Mouse (Mus musculus) limb, embryonic 13.5 days (tissue): ENCODE measurements around the gene Cd3g. TPM values are rescaled to one million over a fixed set of nuclear protein-coding genes. Genes with fewer than 3 reads are reported as not detected.

Source experiments
- ATAC-seq: fragments of 200-750 bp; cut with Nextera tagmentation; 2 replicates; pipeline ENCODE4 v1.8.0; 2017; ENCODE audit warnings: low read depth, moderate number of reproducible peaks, moderate TSS enrichment; ENCODE audit not compliant: low FRiP score
- H3K27ac ChIP-seq: fragments of 300-500 bp; sonication (generic); 2 replicates; pipeline ENCODE4 v1.5.1; 2015; ENCODE audit warnings: inconsistent platforms, mild to moderate bottlenecking, moderate library complexity
- H3K27me3 ChIP-seq: fragments of 300-500 bp; sonication (generic); 2 replicates; pipeline ENCODE4 v1.6.1; 2015; ENCODE audit warnings: mild to moderate bottlenecking, inconsistent platforms
- H3K36me3 ChIP-seq: fragments of 300-500 bp; sonication (generic); 2 replicates; pipeline ENCODE4 v1.6.1; 2015; ENCODE audit warnings: inconsistent platforms, mild to moderate bottlenecking, moderate library complexity
- H3K4me1 ChIP-seq: fragments of 300-500 bp; sonication (generic); 2 replicates; pipeline ENCODE4 v1.6.1; 2015; ENCODE audit warnings: inconsistent platforms
- H3K4me2 ChIP-seq: fragments of 300-500 bp; sonication (generic); replicated peaks from 2 replicates; pipeline ENCODE4 v1.6.1; 2015; ENCODE audit warnings: inconsistent platforms, mild to moderate bottlenecking, moderate library complexity
- H3K4me3 ChIP-seq: fragments of 300-500 bp; sonication (generic); 2 replicates; pipeline ENCODE4 v1.5.1; 2015; ENCODE audit warnings: moderate library complexity, mild to moderate bottlenecking, inconsistent platforms
- H3K9ac ChIP-seq: fragments of 300-500 bp; sonication (generic); 2 replicates; pipeline ENCODE4 v1.6.1; 2015; ENCODE audit warnings: mild to moderate bottlenecking, inconsistent platforms
- H3K9me3 ChIP-seq: fragments of 300-500 bp; sonication (generic); 2 replicates; pipeline ENCODE4 v1.6.1; 2016; ENCODE audit warnings: inconsistent platforms
- WGBS: fragments of 180-500 bp; shearing (Covaris S2); methylation state at CpG from one replicate; pipeline ENCODE4 v1.1.7; 2015; 5-methylcytosine and 5-hydroxymethylcytosine counted together
- polyA plus RNA-seq: library from polyadenylated mRNA; unstranded; fragments of >200 nt; fragmentation: Nextera tagmentation; extraction: Ambion mirVana; gene quantifications from 2 replicates; pipeline ENCODE4 v1.2.1, GENCODE M21; 2015

Gene Cd3g
- polyA plus RNA-seq, result 0.50 and 0.61 TPM in 2 replicates

DNA sequence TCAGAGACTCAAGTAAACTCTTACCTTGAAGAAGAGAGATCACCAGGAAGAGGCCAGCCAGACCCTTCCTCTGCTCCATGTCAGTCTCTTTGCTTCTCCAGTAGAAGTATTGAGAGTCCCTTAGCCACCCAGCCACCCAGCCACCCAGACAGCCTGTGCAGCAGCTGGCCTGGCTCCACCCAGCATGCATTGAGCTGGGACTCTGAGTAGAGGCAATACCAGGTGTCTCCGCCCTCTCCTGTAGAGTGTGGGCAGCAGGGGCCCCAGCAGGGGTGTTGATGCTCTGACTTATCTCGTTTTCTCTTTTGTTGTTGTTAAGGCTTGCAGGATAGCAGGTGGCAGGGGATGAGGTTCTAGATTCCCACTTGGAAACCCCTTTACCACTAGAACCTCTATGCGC is at the start of gene Cd3g:
Cd3g (minus strand) TSS at position 190 of the 400 bp plus-strand sequence.
- no peak within 1 kb of the TSS for H3K4me3 ChIP-seq
- no peak within 1 kb of the TSS for H3K9ac ChIP-seq
- H3K4me2 ChIP-seq, result no peak within 1 kb of the TSS
- no peaks in the 10 kb centered on the region for H3K4me1 ChIP-seq
- ATAC-seq, result no peak
- H3K27ac ChIP-seq, result no peak within 1 kb of the TSS
- H3K36me3 ChIP-seq, result no peaks in the 10 kb centered on the region
- peaks cover 14% of the 10 kb centered on the region for H3K27me3 ChIP-seq
- H3K9me3 ChIP-seq, result no peaks in the 10 kb centered on the region
- 70% methylated on average over 3 of the region's 3 CpGs for WGBS

DNA sequence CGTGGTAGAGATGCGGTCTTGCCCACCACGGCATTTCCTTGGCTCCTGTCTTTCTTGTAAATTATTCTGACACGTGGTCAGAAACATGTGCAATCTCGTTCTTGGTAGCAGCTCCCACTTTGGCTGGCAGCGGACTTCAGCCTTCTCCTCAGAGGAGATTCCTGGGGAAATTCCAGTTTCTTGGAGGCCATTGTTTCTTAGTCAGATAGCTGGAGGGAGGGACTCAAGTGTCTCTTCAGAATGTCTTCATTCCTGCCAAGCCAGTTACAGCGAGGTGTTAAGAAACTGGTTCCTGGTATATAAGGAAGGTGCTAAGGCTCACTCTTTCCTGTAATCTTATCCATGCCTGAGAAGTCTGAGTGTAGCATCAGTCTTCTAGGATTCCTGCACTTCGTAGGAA is 47.1 kb upstream of the Cd3g start:
- WGBS, result 71% methylated on average over 8 of the region's 8 CpGs

GRCm38 (mm10) chr9:45024187-45024586 is 44.0 kb upstream of the Cd3g start:
- 75% methylated on average over 2 of the region's 2 CpGs for WGBS
- Histone ChIP-seq H3K9me3 (no peaks in the 10 kb centered on the region), H3K27me3 (no peaks in the 10 kb centered on the region; the same call in none of the 2 replicates), H3K4me2 (no peak overlapping the region), H3K4me1 (no peaks in the 10 kb centered on the region), H3K4me3 (no peak overlapping the region), H3K27ac (no peak overlapping the region), H3K9ac (no peak overlapping the region), H3K36me3 (no peaks in the 10 kb centered on the region)
- ATAC-seq, result no peak

More for the DNA sequence above, 47.1 kb upstream of the Cd3g start:
- Histone ChIP-seq H3K4me2 (no peak overlapping the region), H3K27ac (no peak overlapping the region), H3K9ac (no peak overlapping the region), H3K36me3 (no peaks in the 10 kb centered on the region), H3K4me3 (no peak overlapping the region), H3K9me3 (no peaks in the 10 kb centered on the region), H3K27me3 (peaks cover 4% of the 10 kb centered on the region), H3K4me1 (no peaks in the 10 kb centered on the region)
- no peak for ATAC-seq

GRCm38 (mm10) chr9:45023638-45024037 is 43.4 kb upstream of the Cd3g start:
- Histone ChIP-seq H3K9ac (no peak overlapping the region), H3K27me3 (no peaks in the 10 kb centered on the region; the same call in 1 of the 2 replicates), H3K27ac (no peak overlapping the region), H3K36me3 (no peaks in the 10 kb centered on the region), H3K4me3 (no peak overlapping the region), H3K4me1 (no peaks in the 10 kb centered on the region), H3K9me3 (no peaks in the 10 kb centered on the region), H3K4me2 (no peak overlapping the region)
- no peak for ATAC-seq
- 61% methylated on average over 3 of the region's 3 CpGs for WGBS

DNA sequence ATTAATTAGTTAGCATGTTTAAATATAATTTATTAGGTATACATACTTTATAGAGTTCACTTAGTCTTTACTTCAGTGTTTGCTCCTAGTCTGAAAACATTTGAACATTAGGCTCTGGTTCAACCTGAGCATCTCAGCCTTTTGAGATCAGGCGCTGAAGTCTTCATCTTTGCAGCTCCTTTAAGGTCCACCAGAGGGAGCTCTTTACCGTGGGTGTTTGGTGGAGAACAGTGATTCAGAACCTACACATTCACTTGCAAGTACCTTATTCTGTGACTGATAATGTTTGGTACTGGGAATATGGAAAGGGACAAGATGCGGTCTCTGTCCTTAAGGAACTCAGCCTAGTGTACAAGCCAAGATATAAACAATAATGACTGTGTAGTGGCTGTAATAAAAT is 42.6 kb upstream of the Cd3g start:
- no peak for ATAC-seq
- 14% methylated on average over 3 of the region's 3 CpGs for WGBS
- H3K36me3 ChIP-seq, result no peaks in the 10 kb centered on the region
- no peak overlapping the region for H3K4me3 ChIP-seq
- H3K4me2 ChIP-seq, result no peak overlapping the region
- no peak overlapping the region for H3K27ac ChIP-seq
- no peak overlapping the region for H3K9ac ChIP-seq
- no peaks in the 10 kb centered on the region for H3K27me3 ChIP-seq
- H3K9me3 ChIP-seq, result no peaks in the 10 kb centered on the region
- H3K4me1 ChIP-seq, result no peaks in the 10 kb centered on the region

GRCm38 (mm10) chr9:45018031-45018430 is 37.8 kb upstream of the Cd3g start:
- no peak overlapping the region for H3K27ac ChIP-seq
- no peak overlapping the region for H3K4me3 ChIP-seq
- no peaks in the 10 kb centered on the region for H3K4me1 ChIP-seq
- H3K36me3 ChIP-seq, result no peaks in the 10 kb centered on the region
- no peaks in the 10 kb centered on the region for H3K27me3 ChIP-seq
- ATAC-seq, result no peak
- H3K4me2 ChIP-seq, result no peak overlapping the region
- 69% methylated on average over 11 of the region's 11 CpGs for WGBS
- no peak overlapping the region for H3K9ac ChIP-seq
- no peaks in the 10 kb centered on the region for H3K9me3 ChIP-seq

DNA sequence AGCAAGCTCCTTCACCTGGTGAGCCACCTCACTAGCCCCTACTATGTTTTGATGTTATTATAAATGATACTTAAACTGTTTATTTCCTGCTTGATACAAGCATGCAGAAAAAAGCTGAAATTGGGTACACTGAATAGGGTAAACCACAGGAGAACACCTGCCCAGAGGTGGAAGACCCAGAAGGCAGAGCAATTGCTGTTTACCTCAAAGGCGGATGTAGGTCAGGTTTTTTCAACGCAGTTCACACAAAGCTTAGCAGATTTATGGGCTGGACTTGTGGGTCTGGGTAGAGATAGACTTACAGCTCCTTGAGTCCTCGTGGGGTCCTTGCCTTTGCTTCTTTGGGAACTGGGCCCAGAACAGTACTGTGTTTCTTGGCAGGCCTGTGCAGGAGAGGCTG is 35.6 kb upstream of the Cd3g start:
- ATAC-seq, result no peak
- H3K36me3 ChIP-seq, result no peaks in the 10 kb centered on the region
- H3K4me3 ChIP-seq, result no peak overlapping the region
- H3K27ac ChIP-seq, result no peak overlapping the region
- H3K9me3 ChIP-seq, result no peaks in the 10 kb centered on the region
- H3K9ac ChIP-seq, result no peak overlapping the region
- H3K27me3 ChIP-seq, result no peaks in the 10 kb centered on the region
- WGBS, result 65% methylated on average over 3 of the region's 3 CpGs
- H3K4me1 ChIP-seq, result no peaks in the 10 kb centered on the region
- H3K4me2 ChIP-seq, result no peak overlapping the region

DNA sequence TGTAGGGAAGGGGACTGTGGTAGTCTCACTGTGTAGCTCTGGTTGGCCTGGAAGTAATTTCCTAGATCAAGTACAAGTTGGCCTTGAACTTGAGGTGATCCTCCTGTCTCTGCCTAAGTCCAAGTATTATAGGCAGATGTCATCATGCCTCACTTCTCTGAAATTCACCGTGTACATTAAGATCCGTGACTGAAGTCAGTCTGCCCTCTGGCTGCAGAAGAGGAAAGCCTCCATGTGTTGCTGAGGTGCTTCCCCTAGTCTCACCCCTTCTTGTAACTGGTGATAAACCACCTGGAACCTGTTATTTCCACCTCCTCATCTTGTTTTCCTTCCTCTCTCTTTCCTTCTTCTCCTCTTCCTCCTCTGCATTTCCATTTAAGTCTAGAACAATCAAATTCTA is 34.6 kb upstream of the Cd3g start:
- ATAC-seq, result no peak
- H3K4me1 ChIP-seq, result no peaks in the 10 kb centered on the region
- H3K36me3 ChIP-seq, result no peaks in the 10 kb centered on the region
- H3K9me3 ChIP-seq, result no peaks in the 10 kb centered on the region
- no peak overlapping the region for H3K9ac ChIP-seq
- no peak overlapping the region for H3K4me2 ChIP-seq
- no peak overlapping the region for H3K27ac ChIP-seq
- 46% methylated on average over 2 of the region's 2 CpGs for WGBS
- no peak overlapping the region for H3K4me3 ChIP-seq
- no peaks in the 10 kb centered on the region for H3K27me3 ChIP-seq

- H3K27me3 ChIP-seq, result no peaks in the 10 kb centered on the region
- no peak overlapping the region for H3K27ac ChIP-seq
- no peak overlapping the region for H3K9ac ChIP-seq
- no peak for ATAC-seq
- no peaks in the 10 kb centered on the region for H3K36me3 ChIP-seq
- H3K4me3 ChIP-seq, result no peak overlapping the region
- whole genome bisulfite sequencing, result 45% methylated on average over 6 of the region's 6 CpGs
- H3K4me2 ChIP-seq, result no peak overlapping the region
- no peaks in the 10 kb centered on the region for H3K9me3 ChIP-seq
- H3K4me1 ChIP-seq, result no peaks in the 10 kb centered on the region
Measured at GRCm38 (mm10) chr9:45011291-45011690, 31.1 kb upstream of the Cd3g start.

GRCm38 (mm10) chr9:45010461-45010860 is 30.2 kb upstream of the Cd3g start:
- no peak for ATAC-seq
- no peaks in the 10 kb centered on the region for H3K36me3 ChIP-seq

DNA sequence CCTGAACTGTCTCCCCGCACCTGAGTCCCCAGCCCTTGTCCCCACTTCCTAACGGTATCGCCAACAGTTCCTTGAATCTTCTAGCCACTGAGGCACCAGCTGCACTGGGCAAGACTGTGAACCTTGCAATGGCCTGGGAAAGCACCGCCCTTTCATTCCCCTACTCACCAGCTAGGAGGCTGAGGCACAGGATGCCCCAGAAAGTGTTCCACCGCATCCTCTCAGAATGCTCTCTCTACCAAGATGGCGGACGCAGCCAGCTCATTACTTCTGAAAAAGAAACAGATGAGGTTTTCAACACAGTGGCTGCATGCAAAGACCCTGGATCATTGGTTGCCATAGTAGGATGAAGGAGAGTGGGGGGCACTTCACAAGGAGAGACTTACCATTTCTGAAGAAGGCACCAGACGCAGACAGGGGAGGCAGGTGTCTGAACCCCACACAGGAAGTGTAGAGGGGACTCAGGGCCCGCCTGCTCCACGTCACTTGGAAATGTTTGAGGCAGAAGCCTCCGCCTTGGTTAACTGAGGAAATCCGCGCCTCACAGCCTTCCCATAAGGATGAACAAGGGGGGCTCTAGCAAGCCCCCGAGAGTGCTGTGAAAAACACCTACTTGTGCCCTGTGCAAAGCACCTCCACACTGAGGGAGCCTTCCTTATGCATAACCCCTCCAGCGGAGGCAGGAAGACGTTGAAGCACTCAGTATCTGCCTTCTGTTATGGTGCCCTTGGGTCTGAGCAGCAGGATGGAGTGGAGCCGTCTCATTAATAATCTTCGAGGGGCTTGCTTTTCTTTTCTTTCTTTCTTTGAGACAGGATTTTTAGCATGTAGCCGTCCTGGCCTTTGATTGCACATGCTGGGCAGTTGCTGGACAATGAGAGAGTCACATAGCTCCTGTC is 29.2 kb upstream of the Cd3g start, which contains the start of gene Cd3e:
Cd3e (minus strand) TSS at position 448 of the 899 bp plus-strand sequence.
- no peaks in the 10 kb centered on the region for H3K9me3 ChIP-seq
- no peak within 1 kb of the TSS for H3K4me2 ChIP-seq
- no peak within 1 kb of the TSS for H3K9ac ChIP-seq
- no peaks in the 10 kb centered on the region for H3K4me1 ChIP-seq
- ATAC-seq, result no peak
- WGBS, result 85% methylated on average over 19 of the region's 19 CpGs
- H3K36me3 ChIP-seq, result no peaks in the 10 kb centered on the region
- no peaks in the 10 kb centered on the region for H3K27me3 ChIP-seq
- H3K27ac ChIP-seq, result no peak within 1 kb of the TSS
- no peak within 1 kb of the TSS for H3K4me3 ChIP-seq

More at GRCm38 (mm10) chr9:45010461-45010860, 30.2 kb upstream of the Cd3g start:
- Histone ChIP-seq H3K27ac (no peak overlapping the region), H3K9me3 (no peaks in the 10 kb centered on the region), H3K4me3 (no peak overlapping the region), H3K4me1 (no peaks in the 10 kb centered on the region), H3K9ac (no peak overlapping the region), H3K4me2 (no peak overlapping the region), H3K27me3 (no peaks in the 10 kb centered on the region)
- 74% methylated on average over 4 of the region's 4 CpGs for WGBS

- Histone ChIP-seq H3K27me3 (no peaks in the 10 kb centered on the region), H3K27ac (no peak overlapping the region), H3K4me1 (no peaks in the 10 kb centered on the region), H3K36me3 (no peaks in the 10 kb centered on the region), H3K9ac (no peak overlapping the region), H3K4me3 (no peak overlapping the region), H3K9me3 (no peaks in the 10 kb centered on the region), H3K4me2 (no peak overlapping the region)
- ATAC-seq, result no peak
- WGBS, result 84% methylated on average over 4 of the region's 4 CpGs
Measured at GRCm38 (mm10) chr9:45008342-45008741, 28.1 kb upstream of the Cd3g start.

DNA sequence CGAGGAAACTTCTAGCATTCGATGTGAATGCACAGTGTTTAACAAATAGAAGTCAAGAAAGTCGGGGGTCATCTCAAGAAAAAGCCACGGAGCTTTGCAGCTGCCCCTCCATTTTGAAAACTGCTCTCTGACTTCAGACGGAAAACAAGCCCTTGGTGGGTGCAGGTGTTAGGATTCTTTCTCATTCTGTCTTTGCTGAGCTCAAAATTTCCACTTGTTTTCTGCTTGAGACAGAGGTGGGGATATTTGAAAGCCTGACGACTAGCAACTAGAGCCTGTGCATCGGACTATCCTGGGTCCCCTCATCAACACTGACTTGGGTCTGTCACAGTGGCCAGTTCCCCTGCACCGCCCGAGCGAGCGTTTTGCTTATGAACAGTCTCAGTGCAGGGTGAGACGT is 27.2 kb upstream of the Cd3g start:
- Histone ChIP-seq H3K4me1 (no peaks in the 10 kb centered on the region), H3K9ac (no peak overlapping the region), H3K4me3 (no peak overlapping the region), H3K27me3 (no peaks in the 10 kb centered on the region), H3K27ac (no peak overlapping the region), H3K4me2 (no peak overlapping the region), H3K36me3 (no peaks in the 10 kb centered on the region), H3K9me3 (no peaks in the 10 kb centered on the region)
- ATAC-seq, result no peak
- WGBS, result 74% methylated on average over 12 of the region's 12 CpGs
